Mouse (Mus musculus) brain, embryonic 14.5 days (tissue): ENCODE results near the gene Cmklr1. TPM values are rescaled to one million over a fixed set of nuclear protein-coding genes. Genes with fewer than 3 reads are reported as not detected.

Experiments
- DNase-seq: peaks from one replicate; pipeline ENCODE4 v3.0.0-alpha.2; 2011; ENCODE audit warnings: low read depth
- CTCF ChIP-seq: fragments of 200-500 bp; IDR thresholded peaks from 2 replicates; pipeline ENCODE4 v1.5.1; 2012; ENCODE audit warnings: inconsistent platforms, mild to moderate bottlenecking, moderate library complexity, borderline replicate concordance; ENCODE audit not compliant: insufficient read depth, insufficient read length; ENCODE audit errors: extremely low read depth
- POLR2A ChIP-seq: fragments of 200-500 bp; IDR thresholded peaks from 2 replicates; pipeline ENCODE4 v1.6.1; 2012; ENCODE audit warnings: mild to moderate bottlenecking, inconsistent platforms, borderline replicate concordance; ENCODE audit not compliant: poor library complexity, insufficient read depth, insufficient read length, severe bottlenecking; ENCODE audit errors: extremely low read depth
- polyA plus RNA-seq: library from polyadenylated mRNA; depleted of rRNA; stranded (reverse); fragments of >200 nt; gene quantifications from 2 replicates; pipeline ENCODE4 v1.2.3, GENCODE M21; 2012

Cmklr1 gene
- polyA plus RNA-seq, 1 experiment = 3.9 TPM

GRCm38 (mm10) chr5:113679509-113679908 lies 29.3 kb upstream of the Cmklr1 start:
- TF ChIP-seq POLR2A (no peak), CTCF (no peak)
- DNase-seq = no peak

- DNase-seq = peak; percentile 53
Measured at GRCm38 (mm10) chr5:113678743-113679452, 28.7 kb upstream of the Cmklr1 start.

GRCm38 (mm10) chr5:113677541-113677940 lies 27.3 kb upstream of the Cmklr1 start:
- no peak for DNase-seq
- TF ChIP-seq CTCF = no peak

More at GRCm38 (mm10) chr5:113678743-113679452, 28.7 kb upstream of the Cmklr1 start:
- TF ChIP-seq CTCF = no peak
- TF ChIP-seq POLR2A = no peak

- TF ChIP-seq POLR2A = no peak
- TF ChIP-seq CTCF = no peak
- no peak for DNase-seq
Measured at GRCm38 (mm10) chr5:113674851-113675250, 24.6 kb upstream of the Cmklr1 start.

GRCm38 (mm10) chr5:113672456-113672855 lies 22.2 kb upstream of the Cmklr1 start:
- TF ChIP-seq POLR2A (no peak), CTCF (no peak)
- DNase-seq = no peak

- no peak for TF ChIP-seq POLR2A
- TF ChIP-seq CTCF = no peak
- no peak for DNase-seq
Measured at GRCm38 (mm10) chr5:113670597-113670996, 20.4 kb upstream of the Cmklr1 start.

GRCm38 (mm10) chr5:113670110-113670509 lies 19.9 kb upstream of the Cmklr1 start:
- TF ChIP-seq POLR2A = no peak

GRCm38 (mm10) chr5:113664629-113665195 lies 14.5 kb upstream of the Cmklr1 start:
- no peak for TF ChIP-seq CTCF
- no peak for TF ChIP-seq POLR2A
- no peak for DNase-seq

More at GRCm38 (mm10) chr5:113670110-113670509, 19.9 kb upstream of the Cmklr1 start:
- DNase-seq = no peak

GRCm38 (mm10) chr5:113664127-113664526 lies 13.9 kb upstream of the Cmklr1 start:
- TF ChIP-seq CTCF = no peak
- no peak for TF ChIP-seq POLR2A
- no peak for DNase-seq

GRCm38 (mm10) chr5:113660872-113661271 lies 10.6 kb upstream of the Cmklr1 start:
- DNase-seq = peak; percentile 23
- no peak for TF ChIP-seq POLR2A
- TF ChIP-seq CTCF = no peak

GRCm38 (mm10) chr5:113654821-113655220 lies 4.6 kb upstream of the Cmklr1 start:
- DNase-seq = no peak
- TF ChIP-seq POLR2A = no peak
- TF ChIP-seq CTCF = no peak

GRCm38 (mm10) chr5:113654206-113654605 lies 4.0 kb upstream of the Cmklr1 start:
- DNase-seq = no peak
- TF ChIP-seq POLR2A (no peak), CTCF (no peak)

GRCm38 (mm10) chr5:113652215-113652614 lies 2.0 kb upstream of the Cmklr1 start:
- DNase-seq = no peak

More at GRCm38 (mm10) chr5:113652215-113652614, 2.0 kb upstream of the Cmklr1 start:
- TF ChIP-seq CTCF = no peak
- TF ChIP-seq POLR2A = no peak
